Mouse (Mus musculus) frontal cortex, postnatal 14 days (tissue): ENCODE data around the gene Abhd4.

Source experiments
- DNase-seq, 2 experiments: peaks; one replicate each; pipeline ENCODE4 v3.0.0; 2022; ENCODE audit warnings: low spot score in 2 of 2

The Abhd4 gene

DNA sequence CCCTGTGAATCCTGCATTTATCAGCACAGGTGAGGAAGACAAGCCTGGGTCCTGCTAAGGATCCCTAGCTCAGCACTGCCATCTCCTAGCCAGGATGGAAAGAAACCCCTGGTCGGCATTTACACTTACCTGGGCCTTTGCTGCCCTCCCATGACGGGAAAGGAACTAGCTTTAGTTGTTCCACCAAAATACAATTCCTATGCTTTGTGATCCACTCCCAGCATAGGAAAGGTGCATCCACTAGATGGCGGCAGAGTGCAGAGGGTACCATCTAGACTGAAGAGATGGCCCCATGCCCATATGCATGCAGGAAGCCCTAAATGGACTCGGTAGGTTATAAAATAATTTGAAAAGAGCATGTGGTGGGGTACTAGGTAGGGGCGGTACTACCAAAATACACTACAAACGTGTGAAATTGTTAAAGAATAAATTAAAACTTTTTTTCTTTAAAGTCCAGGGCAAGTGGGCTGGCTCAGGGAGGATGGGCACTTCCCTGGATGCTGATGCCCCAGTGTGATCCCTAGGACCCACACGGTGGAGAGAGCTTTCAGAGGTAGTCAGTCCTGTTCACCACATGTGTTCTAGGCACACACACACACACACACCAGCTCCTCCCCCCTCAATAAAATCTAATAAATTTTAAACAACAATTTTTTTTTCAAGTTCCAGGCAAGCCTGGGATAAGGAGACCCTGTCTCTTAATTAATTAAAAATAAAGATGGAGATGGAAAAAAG, 14.8 kb upstream of the Abhd4 start:
- DNase-seq: peak; percentile 60 to 73

- peak in 1 of 2 experiments; percentile 0 for DNase-seq
These were observed 13.4 kb upstream of the Abhd4 start for GRCm38 (mm10) chr14:54240542-54240941.

- DNase-seq: no peak
These were observed 9.8 kb upstream of the Abhd4 start for GRCm38 (mm10) chr14:54244183-54244582.

GRCm38 (mm10) chr14:54246232-54246631, 7.8 kb upstream of the Abhd4 start:
- no peak for DNase-seq

DNA sequence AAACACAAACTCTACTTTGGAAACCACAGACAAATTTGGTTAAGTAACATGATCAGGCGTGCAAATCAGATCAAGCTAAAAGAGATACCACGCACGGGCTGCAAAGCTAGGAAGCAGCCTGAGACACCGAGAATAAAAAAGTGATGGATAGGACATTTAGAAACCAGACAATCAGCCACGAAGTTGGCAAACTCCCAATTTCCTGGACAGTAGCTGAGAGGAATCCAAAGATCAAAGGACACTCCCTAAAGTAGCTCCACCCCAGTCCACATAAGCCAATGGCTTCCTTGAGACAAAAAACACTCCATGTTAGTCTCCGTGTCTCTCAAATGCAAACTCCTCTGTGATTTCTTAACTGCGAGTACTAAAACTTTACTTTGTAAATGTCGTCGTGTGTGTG, 4.7 kb upstream of the Abhd4 start:
- no peak for DNase-seq

GRCm38 (mm10) chr14:54250122-54250521, 3.9 kb upstream of the Abhd4 start:
- no peak for DNase-seq

- DNase-seq: no peak
These were observed 748 bp downstream of the Abhd4 start for GRCm38 (mm10) chr14:54254670-54255202.

GRCm38 (mm10) chr14:54258131-54258670, 4.2 kb downstream of the Abhd4 start:
- no peak for DNase-seq

GRCm38 (mm10) chr14:54259003-54259721, 5.2 kb downstream of the Abhd4 start:
- peak; percentile 62 to 80 for DNase-seq

DNA sequence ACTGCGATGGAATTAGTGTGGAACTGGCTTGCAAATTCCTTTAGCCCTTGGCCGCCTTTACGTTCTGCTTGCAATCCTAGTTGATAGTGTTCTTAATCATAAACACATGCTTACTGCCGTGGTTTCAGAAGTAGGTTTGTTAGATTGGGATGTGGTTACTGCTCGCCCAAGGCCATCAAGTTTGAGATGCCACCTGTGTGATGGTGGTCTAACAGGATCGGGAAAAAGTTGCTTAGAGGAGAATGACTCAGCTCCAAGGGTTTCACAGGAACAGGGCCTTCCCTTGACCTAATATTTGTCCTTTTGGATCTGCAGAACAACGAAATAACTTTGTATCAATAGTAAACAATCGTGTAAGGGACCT, 5.7 kb downstream of the Abhd4 start:
- no peak for DNase-seq

DNA sequence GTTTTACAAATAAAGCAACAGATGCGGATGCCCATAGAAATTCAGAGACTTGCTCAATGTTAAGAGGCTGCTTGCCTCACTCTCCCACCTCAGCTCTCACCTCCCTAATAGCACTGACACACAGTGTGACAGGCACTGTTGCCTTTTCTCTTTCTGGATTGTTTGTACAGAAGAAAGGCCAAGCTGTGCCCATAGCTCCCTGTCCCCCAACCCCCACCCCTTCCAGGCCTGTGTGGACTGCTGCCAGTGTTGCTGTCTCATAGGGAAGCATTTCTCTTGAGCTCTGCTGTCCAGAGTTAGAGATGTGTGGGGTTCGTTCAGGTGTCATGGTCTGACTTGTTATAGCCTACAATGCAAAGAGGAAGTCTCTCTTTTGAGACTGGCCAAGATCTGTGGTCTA, 6.2 kb downstream of the Abhd4 start:
- DNase-seq: no peak

- DNase-seq: no peak
These were observed 7.4 kb downstream of the Abhd4 start for GRCm38 (mm10) chr14:54261386-54261785.

DNA sequence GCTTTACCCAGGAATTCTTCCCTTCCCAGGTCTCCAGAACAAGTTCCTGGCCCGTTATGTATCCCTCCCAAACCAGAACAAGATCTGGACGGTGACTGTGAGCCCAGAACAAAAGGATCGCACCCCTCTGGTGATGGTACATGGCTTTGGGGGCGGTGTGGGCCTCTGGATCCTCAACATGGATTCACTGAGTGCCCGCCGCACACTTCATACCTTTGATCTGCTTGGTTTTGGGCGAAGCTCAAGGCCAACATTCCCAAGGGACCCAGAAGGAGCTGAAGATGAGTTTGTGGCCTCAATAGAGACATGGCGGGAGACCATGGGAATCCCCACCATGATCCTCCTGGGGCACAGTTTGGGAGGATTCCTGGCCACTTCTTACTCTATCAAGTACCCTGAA, 8.6 kb downstream of the Abhd4 start:
- DNase-seq: no peak

DNA sequence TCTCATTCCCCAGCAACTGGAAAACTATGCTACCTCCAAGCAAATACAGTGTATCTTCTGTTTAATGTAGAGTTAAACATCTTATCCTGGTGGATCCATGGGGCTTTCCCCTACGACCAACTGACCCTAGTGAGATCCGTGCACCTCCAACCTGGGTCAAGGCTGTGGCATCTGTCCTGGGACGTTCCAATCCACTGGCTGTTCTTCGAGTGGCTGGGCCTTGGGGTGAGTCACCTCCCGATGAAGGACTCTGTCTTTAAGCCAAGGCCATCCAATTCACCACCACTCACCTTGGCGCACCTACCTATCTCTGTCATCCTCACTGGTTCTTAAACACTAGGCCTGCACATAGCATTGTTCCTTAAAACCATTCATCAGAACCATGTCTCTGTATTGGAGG, 9.1 kb downstream of the Abhd4 start:
- DNase-seq: no peak

DNA sequence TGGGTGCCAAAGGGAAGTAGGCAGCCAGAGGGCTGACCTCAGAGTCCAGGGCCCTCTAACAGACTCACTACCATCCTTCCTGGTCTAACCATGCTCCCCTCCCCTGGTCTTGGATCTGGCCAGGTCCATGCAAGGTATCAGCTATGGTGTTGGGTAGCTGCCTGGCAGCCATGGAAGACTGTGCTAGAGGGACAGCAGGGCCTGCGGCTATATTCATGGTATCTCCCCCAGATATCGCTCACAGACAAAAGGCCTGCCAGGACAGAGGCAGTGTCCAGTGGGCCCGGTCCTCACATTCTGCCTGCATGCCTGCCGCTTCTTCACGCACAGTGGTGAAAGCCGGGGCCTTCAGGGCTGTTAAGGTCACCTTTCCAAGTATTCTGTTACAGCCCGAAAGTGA, 10.2 kb downstream of the Abhd4 start:
- DNase-seq: no peak

- DNase-seq: no peak
These were observed 11.1 kb downstream of the Abhd4 start for GRCm38 (mm10) chr14:54265093-54265492.

GRCm38 (mm10) chr14:54265951-54266350, 12.0 kb downstream of the Abhd4 start:
- no peak for DNase-seq

GRCm38 (mm10) chr14:54267966-54268365, 14.0 kb downstream of the Abhd4 start:
- no peak for DNase-seq

GRCm38 (mm10) chr14:54269566-54269965, 15.6 kb downstream of the Abhd4 start:
- DNase-seq: no peak

GRCm38 (mm10) chr14:54270413-54270812, 16.4 kb downstream of the Abhd4 start:
- no peak for DNase-seq

DNA sequence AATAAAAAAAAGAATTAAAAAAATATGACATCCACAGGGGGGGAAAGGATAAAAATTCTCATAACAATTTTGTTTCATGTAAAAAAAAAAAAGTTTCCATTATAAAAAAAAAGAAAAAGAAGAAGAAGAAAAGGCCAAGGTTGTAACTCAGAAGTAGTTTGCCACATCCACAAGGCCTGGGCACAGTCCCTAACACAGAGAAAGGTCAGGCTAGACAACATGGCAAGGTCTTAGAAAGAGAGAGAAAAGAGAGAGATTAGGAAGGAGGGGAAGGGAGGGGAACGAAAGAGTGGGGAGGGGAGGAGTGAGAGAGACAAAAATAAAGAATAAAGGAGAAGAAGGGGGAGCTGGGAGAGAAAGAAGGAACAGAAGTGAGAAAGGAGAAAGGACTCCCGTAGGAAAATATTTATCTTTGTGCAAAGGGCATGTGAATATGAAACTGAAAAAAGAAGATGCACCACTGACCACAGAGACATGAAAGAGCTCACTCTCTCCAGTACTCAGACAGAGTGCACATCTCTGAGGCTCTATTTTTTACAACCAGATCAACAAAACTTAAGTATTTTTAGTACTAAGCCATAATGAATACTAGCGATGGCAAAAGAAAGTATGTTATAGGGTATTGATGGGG, 18.1 kb downstream of the Abhd4 start:
- DNase-seq: no peak

DNA sequence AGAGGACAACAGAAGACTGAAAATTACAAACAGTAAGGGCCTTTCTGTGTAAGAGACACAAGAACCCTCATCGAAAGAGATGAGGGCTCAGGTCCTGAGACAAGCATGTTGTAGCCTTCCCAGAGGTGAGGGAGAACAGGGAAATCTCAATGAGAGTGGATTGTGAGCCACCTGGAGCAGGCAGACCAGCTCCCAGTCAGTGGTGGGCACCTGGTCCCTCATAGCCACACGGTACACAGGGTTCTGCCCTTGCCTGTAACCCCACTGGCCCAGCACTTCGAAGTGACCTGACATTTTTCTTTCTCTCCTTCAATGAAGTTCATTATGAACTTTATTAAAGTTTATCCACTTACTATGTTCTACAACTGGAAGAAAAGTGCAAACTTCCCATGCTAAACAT, 18.7 kb downstream of the Abhd4 start:
- no peak for DNase-seq
